Mouse (Mus musculus) kidney, embryonic 16.5 days (tissue): ENCODE data around the gene Ormdl2. TPM values are rescaled to one million over a fixed set of nuclear protein-coding genes. Genes with fewer than 3 reads are reported as not detected.

ENCODE experiments used
- polyA plus RNA-seq: library from polyadenylated mRNA; unstranded; fragments of >200 nt; fragmentation: Nextera tagmentation; extraction: Ambion mirVana; gene quantifications from 2 replicates; pipeline ENCODE4 v1.2.1, GENCODE M21; 2015

The Ormdl2 gene
- polyA plus RNA-seq, 1 experiment from 2014 or later: 100 TPM

Other genes with a start within 250 kb of the Ormdl2 start
- gene Erbb3, start 232.0 kb downstream of the Ormdl2 start, polyA plus RNA-seq: 11.5 and 12.8 TPM in 2 replicates
- gene Rps26, start 194.9 kb downstream of the Ormdl2 start, polyA plus RNA-seq: 628 and 640 TPM in 2 replicates
- 1.4 and 2.0 TPM in 2 replicates for gene Ikzf4, start 175.7 kb downstream of the Ormdl2 start, polyA plus RNA-seq
- gene Suox, start 147.6 kb downstream of the Ormdl2 start, polyA plus RNA-seq: 15.9 and 16.3 TPM in 2 replicates
- 84.4 and 86.0 TPM in 2 replicates for gene Rab5b, start 125.4 kb downstream of the Ormdl2 start, polyA plus RNA-seq
- 1.5 and 1.7 TPM in 2 replicates for gene Pmel, start 117.5 kb downstream of the Ormdl2 start, polyA plus RNA-seq
- 100 and 105 TPM in 2 replicates for gene Cdk2, start 116.6 kb downstream of the Ormdl2 start, polyA plus RNA-seq
- gene Dgka, start 76.8 kb downstream of the Ormdl2 start, polyA plus RNA-seq: 6.8 and 7.8 TPM in 2 replicates
- gene Pym1, start 73.8 kb downstream of the Ormdl2 start, polyA plus RNA-seq: 40.0 and 40.3 TPM in 2 replicates
- gene Mmp19, start 30.7 kb downstream of the Ormdl2 start, polyA plus RNA-seq: 0.89 and 0.98 TPM in 2 replicates
- gene Dnajc14, start 17.6 kb downstream of the Ormdl2 start, polyA plus RNA-seq: 63.2 and 64.9 TPM in 2 replicates
- 19.3 and 22.9 TPM in 2 replicates for gene Tmem198b, start 17.3 kb downstream of the Ormdl2 start, polyA plus RNA-seq
- 194 and 198 TPM in 2 replicates for gene Sarnp, start 4.3 kb downstream of the Ormdl2 start, polyA plus RNA-seq
- 6.8 and 7.8 TPM in 2 replicates for gene Gdf11, start 70.1 kb upstream of the Ormdl2 start, polyA plus RNA-seq
- gene Cd63, start 79.3 kb upstream of the Ormdl2 start, polyA plus RNA-seq: 775 and 850 TPM in 2 replicates
- gene Rdh5, start 101.2 kb upstream of the Ormdl2 start, polyA plus RNA-seq: 17.7 and 20.5 TPM in 2 replicates
- 227 and 234 TPM in 2 replicates for gene Bloc1s1, start 102.4 kb upstream of the Ormdl2 start, polyA plus RNA-seq
- gene Itga7, start 112.2 kb upstream of the Ormdl2 start, polyA plus RNA-seq: 3.9 and 4.0 TPM in 2 replicates
- 12.0 and 17.1 TPM in 2 replicates for gene Mettl7b, start 139.3 kb upstream of the Ormdl2 start, polyA plus RNA-seq
- gene Olfr9, start 167.8 kb upstream of the Ormdl2 start, polyA plus RNA-seq: not detected in 2 replicates
- not detected in 2 replicates for gene Olfr763, start 189.1 kb upstream of the Ormdl2 start, polyA plus RNA-seq
- not detected in 2 replicates for gene Olfr764-ps1, start 218.3 kb upstream of the Ormdl2 start, polyA plus RNA-seq
- not detected in 2 replicates for gene Olfr765, start 228.4 kb upstream of the Ormdl2 start, polyA plus RNA-seq
- gene Olfr766-ps1, start 247.3 kb upstream of the Ormdl2 start, polyA plus RNA-seq: not detected in 2 replicates